Mouse (Mus musculus) C2C12 (cell line): Measurements from ENCODE around the gene Vac14.
A peak's percentile ranks its signal among the peaks of the same experiment; 100 is the strongest.

Experiments
- CEBPB ChIP-seq: IDR thresholded peaks from one replicate; pipeline ENCODE4 v1.6.1; 2011; ENCODE audit warnings: low read depth, mild to moderate bottlenecking, control low read depth, moderate library complexity
- CTCF ChIP-seq: IDR thresholded peaks from one replicate; pipeline ENCODE4 v1.5.1; 2011; ENCODE audit not compliant: control insufficient read depth, insufficient read depth, insufficient read length
- FOSL1 ChIP-seq: IDR thresholded peaks from one replicate; pipeline ENCODE4 v1.8.0; 2011; ENCODE audit warnings: mild to moderate bottlenecking, low read length; ENCODE audit not compliant: poor library complexity, insufficient read depth, severe bottlenecking
- MAX ChIP-seq: IDR thresholded peaks from one replicate; pipeline ENCODE4 v1.6.1; 2011; ENCODE audit warnings: mild to moderate bottlenecking, control low read depth
- MYOD1 ChIP-seq: IDR thresholded peaks from one replicate; pipeline ENCODE4 v1.6.1; 2011; ENCODE audit warnings: low read depth; ENCODE audit not compliant: control insufficient read depth, insufficient read length
- MYOG ChIP-seq: IDR thresholded peaks from one replicate; pipeline ENCODE4 v1.6.1; 2011; ENCODE audit not compliant: control insufficient read depth, insufficient read length; ENCODE audit errors: extremely low read depth
- USF1 ChIP-seq: IDR thresholded peaks from one replicate; pipeline ENCODE4 v1.6.1; 2011; ENCODE audit warnings: low read depth, mild to moderate bottlenecking, control low read depth, moderate library complexity

GRCm38 (mm10) chr8:110619919-110620318 is 1.5 kb downstream of the Vac14 start:
- TF ChIP-seq CTCF = no peak
- no peak for TF ChIP-seq MAX
- no peak for TF ChIP-seq CEBPB
- peak; percentile 32 for TF ChIP-seq USF1
- TF ChIP-seq MYOD1 = no peak
- TF ChIP-seq FOSL1 = no peak
- TF ChIP-seq MYOG = no peak
